Mouse (Mus musculus): Measurements from ENCODE around the gene Cenpx. TPM values are rescaled to one million over a fixed set of nuclear protein-coding genes. Genes with fewer than 3 reads are reported as not detected.
"Not testable (repeated sequence)": the region's sequence is repeated elsewhere in the genome, so short reads cannot be mapped to it uniquely, and the experiment has no call there.

The Cenpx gene
- polyA plus RNA-seq, 1 experiment from 2014 or later = 129 TPM

- no peak for ATAC-seq (replicated peaks; ENCODE audit: insufficient number of reproducible peaks, low FRiP score, low TSS enrichment)
- no peak overlapping the region for H3K4me3 ChIP-seq (ENCODE audit: low read depth, low read length)
- no peak overlapping the region for H3K4me2 ChIP-seq
- H3K4me1 ChIP-seq (ENCODE audit: control insufficient read depth, insufficient read depth, low read length) = no peaks in the 10 kb centered on the region
- no peaks in the 10 kb centered on the region for H3K9me3 ChIP-seq (replicated peaks; ENCODE audit: control insufficient read depth, low read length)
- H3K27ac ChIP-seq (ENCODE audit: low read depth, low read length) = no peak overlapping the region
- WGBS (ENCODE audit: insufficient replicate concordance) = 74% methylated on average over 3 of the region's 3 CpGs
- H3K36me3 ChIP-seq (ENCODE audit: control insufficient read depth, insufficient read depth, low read length) = peaks cover 10% of the 10 kb centered on the region; the same call in 1 of the 2 replicates
- H3K9ac ChIP-seq (ENCODE audit: low read depth, low read length) = no peak overlapping the region
- no peaks in the 10 kb centered on the region for H3K27me3 ChIP-seq (ENCODE audit: control insufficient read depth, insufficient read depth, low read length)
Measured at GRCm38 (mm10) chr11:120683536-120683935, 30.0 kb downstream of the Cenpx start.

GRCm38 (mm10) chr11:120682683-120683082 is 30.9 kb downstream of the Cenpx start:
- Histone ChIP-seq H3K36me3 (ENCODE audit: control insufficient read depth, insufficient read depth, low read length) (peaks cover 13% of the 10 kb centered on the region; the same call in 1 of the 2 replicates), H3K4me1 (ENCODE audit: control insufficient read depth, insufficient read depth, low read length) (no peaks in the 10 kb centered on the region), H3K9ac (ENCODE audit: low read depth, low read length) (no peak overlapping the region), H3K4me2 (no peak overlapping the region), H3K9me3 (replicated peaks; ENCODE audit: control insufficient read depth, low read length) (no peaks in the 10 kb centered on the region), H3K4me3 (ENCODE audit: low read depth, low read length) (no peak overlapping the region), H3K27ac (ENCODE audit: low read depth, low read length) (no peak overlapping the region), H3K27me3 (ENCODE audit: control insufficient read depth, insufficient read depth, low read length) (no peaks in the 10 kb centered on the region)
- no peak for ATAC-seq (replicated peaks; ENCODE audit: insufficient number of reproducible peaks, low FRiP score, low TSS enrichment)
- WGBS (ENCODE audit: insufficient replicate concordance) = 89% methylated on average over 5 of the region's 5 CpGs

GRCm38 (mm10) chr11:120679909-120680308 is 33.6 kb downstream of the Cenpx start:
- no peak for ATAC-seq (replicated peaks; ENCODE audit: insufficient number of reproducible peaks, low FRiP score, low TSS enrichment)
- H3K4me2 ChIP-seq = no peak overlapping the region
- H3K4me3 ChIP-seq (ENCODE audit: low read depth, low read length) = no peak overlapping the region
- peaks cover 9% of the 10 kb centered on the region; the same call in 1 of the 2 replicates for H3K36me3 ChIP-seq (ENCODE audit: control insufficient read depth, insufficient read depth, low read length)
- H3K9me3 ChIP-seq (replicated peaks; ENCODE audit: control insufficient read depth, low read length) = no peaks in the 10 kb centered on the region
- H3K27ac ChIP-seq (ENCODE audit: low read depth, low read length) = no peak overlapping the region
- peaks cover 2% of the 10 kb centered on the region; the same call in 1 of the 2 replicates for H3K4me1 ChIP-seq (ENCODE audit: control insufficient read depth, insufficient read depth, low read length)
- no peak overlapping the region for H3K9ac ChIP-seq (ENCODE audit: low read depth, low read length)
- no peaks in the 10 kb centered on the region for H3K27me3 ChIP-seq (ENCODE audit: control insufficient read depth, insufficient read depth, low read length)
- 70% methylated on average over 3 of the region's 3 CpGs for WGBS (ENCODE audit: insufficient replicate concordance)

GRCm38 (mm10) chr11:120676951-120677350 is 36.6 kb downstream of the Cenpx start:
- no peaks in the 10 kb centered on the region for H3K9me3 ChIP-seq (replicated peaks; ENCODE audit: control insufficient read depth, low read length)
- no peak overlapping the region for H3K27ac ChIP-seq (ENCODE audit: low read depth, low read length)
- no peak for ATAC-seq (replicated peaks; ENCODE audit: insufficient number of reproducible peaks, low FRiP score, low TSS enrichment)
- H3K4me3 ChIP-seq (ENCODE audit: low read depth, low read length) = no peak overlapping the region
- no peaks in the 10 kb centered on the region for H3K27me3 ChIP-seq (ENCODE audit: control insufficient read depth, insufficient read depth, low read length)
- no peak overlapping the region for H3K9ac ChIP-seq (ENCODE audit: low read depth, low read length)
- peaks cover 6% of the 10 kb centered on the region; the same call in 1 of the 2 replicates for H3K36me3 ChIP-seq (ENCODE audit: control insufficient read depth, insufficient read depth, low read length)
- 86% methylated on average over 4 of the region's 4 CpGs for WGBS (ENCODE audit: insufficient replicate concordance)
- no peak overlapping the region for H3K4me2 ChIP-seq
- H3K4me1 ChIP-seq (ENCODE audit: control insufficient read depth, insufficient read depth, low read length) = peaks cover 8% of the 10 kb centered on the region

GRCm38 (mm10) chr11:120675875-120676274 is 37.7 kb downstream of the Cenpx start:
- not testable (repeated sequence) for H3K27me3 ChIP-seq (ENCODE audit: control insufficient read depth, insufficient read depth, low read length); H3K36me3 ChIP-seq (ENCODE audit: control insufficient read depth, insufficient read depth, low read length); H3K27ac ChIP-seq (ENCODE audit: low read depth, low read length); H3K9ac ChIP-seq (ENCODE audit: low read depth, low read length); H3K4me1 ChIP-seq (ENCODE audit: control insufficient read depth, insufficient read depth, low read length); H3K9me3 ChIP-seq (replicated peaks; ENCODE audit: control insufficient read depth, low read length); H3K4me2 ChIP-seq; ATAC-seq (replicated peaks; ENCODE audit: insufficient number of reproducible peaks, low FRiP score, low TSS enrichment); H3K4me3 ChIP-seq (ENCODE audit: low read depth, low read length)
- WGBS (ENCODE audit: insufficient replicate concordance) = 80% methylated on average over 4 of the region's 5 CpGs

GRCm38 (mm10) chr11:120673594-120674122 is 39.9 kb downstream of the Cenpx start:
- Histone ChIP-seq H3K27ac (ENCODE audit: low read depth, low read length) (peak overlapping the region; percentile 89), H3K4me2 (peak overlapping the region; percentile 86), H3K4me3 (ENCODE audit: low read depth, low read length) (peak overlapping the region; percentile 74), H3K4me1 (ENCODE audit: control insufficient read depth, insufficient read depth, low read length) (peaks cover 8% of the 10 kb centered on the region), H3K36me3 (ENCODE audit: control insufficient read depth, insufficient read depth, low read length) (peaks cover 3% of the 10 kb centered on the region; the same call in 1 of the 2 replicates), H3K27me3 (ENCODE audit: control insufficient read depth, insufficient read depth, low read length) (no peaks in the 10 kb centered on the region), H3K9ac (ENCODE audit: low read depth, low read length) (peak overlapping the region; percentile 90), H3K9me3 (replicated peaks; ENCODE audit: control insufficient read depth, low read length) (no peaks in the 10 kb centered on the region)
- WGBS (ENCODE audit: insufficient replicate concordance) = 36% methylated on average over 12 of the region's 12 CpGs
- ATAC-seq (replicated peaks; ENCODE audit: insufficient number of reproducible peaks, low FRiP score, low TSS enrichment) = no peak

- H3K27me3 ChIP-seq (ENCODE audit: control insufficient read depth, insufficient read depth, low read length) = no peaks in the 10 kb centered on the region
- H3K4me2 ChIP-seq = peak within 1 kb of the TSS; percentile 86
- 2% methylated on average over 75 of the region's 83 CpGs for WGBS (ENCODE audit: insufficient replicate concordance)
- peak within 1 kb of the TSS; percentile 74 for H3K4me3 ChIP-seq (ENCODE audit: low read depth, low read length)
- H3K27ac ChIP-seq (ENCODE audit: low read depth, low read length) = peak within 1 kb of the TSS; percentile 89
- peaks cover 8% of the 10 kb centered on the region for H3K4me1 ChIP-seq (ENCODE audit: control insufficient read depth, insufficient read depth, low read length)
- H3K9ac ChIP-seq (ENCODE audit: low read depth, low read length) = peak within 1 kb of the TSS; percentile 90
- H3K9me3 ChIP-seq (replicated peaks; ENCODE audit: control insufficient read depth, low read length) = no peaks in the 10 kb centered on the region
- H3K36me3 ChIP-seq (ENCODE audit: control insufficient read depth, insufficient read depth, low read length) = no peaks in the 10 kb centered on the region
- peak; percentile 97 for ATAC-seq (replicated peaks; ENCODE audit: insufficient number of reproducible peaks, low FRiP score, low TSS enrichment)
Measured at GRCm38 (mm10) chr11:120672687-120673593, 40.6 kb downstream of the Cenpx start, which contains the start of gene Aspscr1. Aspscr1 (plus strand) TSS chr11:120672973.

- Histone ChIP-seq H3K27ac (ENCODE audit: low read depth, low read length) (no peak overlapping the region), H3K9ac (ENCODE audit: low read depth, low read length) (no peak overlapping the region)
- 1% methylated on average over 3 of the region's 3 CpGs for WGBS (ENCODE audit: insufficient replicate concordance)
Measured at GRCm38 (mm10) chr11:120666617-120667016, 46.9 kb downstream of the Cenpx start.

More at GRCm38 (mm10) chr11:120666617-120667016, 46.9 kb downstream of the Cenpx start:
- no peaks in the 10 kb centered on the region for H3K36me3 ChIP-seq (ENCODE audit: control insufficient read depth, insufficient read depth, low read length)
- ATAC-seq (replicated peaks; ENCODE audit: insufficient number of reproducible peaks, low FRiP score, low TSS enrichment) = no peak
- no peak overlapping the region for H3K4me3 ChIP-seq (ENCODE audit: low read depth, low read length)
- peaks cover 4% of the 10 kb centered on the region; the same call in 1 of the 2 replicates for H3K4me1 ChIP-seq (ENCODE audit: control insufficient read depth, insufficient read depth, low read length)
- H3K27me3 ChIP-seq (ENCODE audit: control insufficient read depth, insufficient read depth, low read length) = peaks cover 24% of the 10 kb centered on the region
- H3K4me2 ChIP-seq = no peak overlapping the region
- H3K9me3 ChIP-seq (replicated peaks; ENCODE audit: control insufficient read depth, low read length) = no peaks in the 10 kb centered on the region
